Mouse (Mus musculus) heart, postnatal 0 days (tissue): ENCODE measurements at regions not wholly inside any gene's neighbourhood (a gene's known extent, or its start where the extent isn't known, plus 50 kb on each side); places are given as distances from the start of the nearest gene placed in this dataset.

Experiments
- ATAC-seq: fragments of 200-750 bp; cut with Nextera tagmentation; 2 replicates; pipeline ENCODE4 v1.8.0; 2017; ENCODE audit warnings: low read depth, moderate number of reproducible peaks, moderate library complexity; ENCODE audit not compliant: insufficient read depth
- DNase-seq: peaks from one replicate; pipeline ENCODE4 v3.0.0-alpha.2; 2016; ENCODE audit warnings: low spot score
- H3K27ac ChIP-seq: fragments of 300-500 bp; sonication (generic); 2 replicates; pipeline ENCODE4 v1.5.1; 2014; ENCODE audit warnings: low read depth, mild to moderate bottlenecking
- H3K27me3 ChIP-seq: fragments of 300-500 bp; sonication (generic); 2 replicates; pipeline ENCODE4 v1.6.1; 2014; ENCODE audit warnings: low read length, mixed read lengths; ENCODE audit not compliant: control insufficient read depth, insufficient read depth
- H3K36me3 ChIP-seq: fragments of 300-500 bp; sonication (generic); replicated peaks from 2 replicates; pipeline ENCODE4 v1.6.1; 2014; ENCODE audit warnings: low read length, mixed read lengths; ENCODE audit not compliant: control insufficient read depth, insufficient read depth
- H3K4me1 ChIP-seq: fragments of 300-500 bp; sonication (generic); 2 replicates; pipeline ENCODE4 v1.6.1; 2014; ENCODE audit warnings: antibody characterized with exemption; ENCODE audit not compliant: control insufficient read depth, insufficient read depth
- H3K4me2 ChIP-seq: fragments of 300-500 bp; sonication (generic); 2 replicates; pipeline ENCODE4 v1.6.1; 2014; ENCODE audit warnings: low read depth, mild to moderate bottlenecking, low read length, moderate library complexity
- H3K4me3 ChIP-seq: fragments of 300-500 bp; sonication (generic); 2 replicates; pipeline ENCODE4 v1.5.1; 2014; ENCODE audit warnings: low read depth, low read length
- H3K9ac ChIP-seq: fragments of 300-500 bp; sonication (generic); replicated peaks from 2 replicates; pipeline ENCODE4 v1.6.1; 2014; ENCODE audit warnings: low read depth, low read length, mixed read lengths
- H3K9me3 ChIP-seq: fragments of 300-500 bp; sonication (generic); replicated peaks from 2 replicates; pipeline ENCODE4 v1.6.1; 2016; ENCODE audit warnings: low read length; ENCODE audit not compliant: control insufficient read depth
- CTCF ChIP-seq: IDR thresholded peaks from 2 replicates; pipeline ENCODE4 v1.5.1; 2016; ENCODE audit warnings: antibody characterized with exemption, control low read depth, low read depth
- EP300 ChIP-seq: IDR thresholded peaks from 2 replicates; pipeline ENCODE4 v1.6.1; 2016; ENCODE audit warnings: antibody characterized with exemption, low read depth
- WGBS: fragments of 180-500 bp; shearing (Covaris S2); extraction: QIAGEN DNeasy Blood & Tissue Kit; methylation state at CpG from one replicate; pipeline ENCODE4 v1.1.7; 2014; 5-methylcytosine and 5-hydroxymethylcytosine counted together

GRCm38 (mm10) chr1:176468560-176468959 is 193.4 kb upstream of the Pld5 start:
- no peaks in the 10 kb centered on the region for H3K9me3 ChIP-seq
- WGBS: 15% methylated on average over 1 of the region's 1 CpGs
- H3K4me3 ChIP-seq: no peak overlapping the region
- 0 out of 2 replicates have a peak, but pooled peaks have one; percentile 27 for ATAC-seq
- H3K27ac ChIP-seq: no peak overlapping the region
- peak; percentile 13 for DNase-seq
- TF ChIP-seq CTCF (no peak), EP300 (no peak)
- no peak overlapping the region for H3K9ac ChIP-seq
- no peaks in the 10 kb centered on the region for H3K27me3 ChIP-seq
- H3K36me3 ChIP-seq: no peaks in the 10 kb centered on the region
- peaks cover 7% of the 10 kb centered on the region; the same call in 1 of the 2 replicates for H3K4me1 ChIP-seq
- no peak overlapping the region for H3K4me2 ChIP-seq

GRCm38 (mm10) chr1:176462125-176462524 is 187.0 kb upstream of the Pld5 start:
- Histone ChIP-seq H3K4me3 (no peak overlapping the region), H3K27me3 (no peaks in the 10 kb centered on the region), H3K4me1 (no peaks in the 10 kb centered on the region), H3K4me2 (no peak overlapping the region), H3K9ac (no peak overlapping the region), H3K36me3 (no peaks in the 10 kb centered on the region), H3K27ac (no peak overlapping the region), H3K9me3 (no peaks in the 10 kb centered on the region)
- DNase-seq (no peak), ATAC-seq (no peak)
- 54% methylated on average over 5 of the region's 5 CpGs for WGBS
- no peak for TF ChIP-seq CTCF
- TF ChIP-seq EP300: no peak

- WGBS: 72% methylated on average over 4 of the region's 4 CpGs
- H3K4me1 ChIP-seq: no peaks in the 10 kb centered on the region
- no peaks in the 10 kb centered on the region for H3K36me3 ChIP-seq
- H3K4me2 ChIP-seq: no peak overlapping the region
- H3K9ac ChIP-seq: no peak overlapping the region
- DNase-seq (no peak), ATAC-seq (no peak)
- H3K9me3 ChIP-seq: no peaks in the 10 kb centered on the region
- no peak overlapping the region for H3K27ac ChIP-seq
- no peak for TF ChIP-seq EP300
- no peak for TF ChIP-seq CTCF
- H3K4me3 ChIP-seq: no peak overlapping the region
- H3K27me3 ChIP-seq: no peaks in the 10 kb centered on the region
These were observed 171.6 kb upstream of the Pld5 start for GRCm38 (mm10) chr1:176446735-176447134.

GRCm38 (mm10) chr1:176443712-176444111 is 168.6 kb upstream of the Pld5 start:
- no peak overlapping the region for H3K27ac ChIP-seq
- DNase-seq: no peak
- WGBS: 83% methylated on average over 1 of the region's 1 CpGs
- H3K27me3 ChIP-seq: no peaks in the 10 kb centered on the region
- TF ChIP-seq EP300 (no peak), CTCF (no peak)
- H3K4me3 ChIP-seq: no peak overlapping the region
- no peak overlapping the region for H3K9ac ChIP-seq
- no peak overlapping the region for H3K4me2 ChIP-seq
- no peaks in the 10 kb centered on the region for H3K36me3 ChIP-seq
- no peaks in the 10 kb centered on the region for H3K9me3 ChIP-seq
- ATAC-seq: no peak
- H3K4me1 ChIP-seq: no peaks in the 10 kb centered on the region

GRCm38 (mm10) chr1:176440254-176440653 is 165.1 kb upstream of the Pld5 start:
- Histone ChIP-seq H3K4me3 (no peak overlapping the region), H3K4me1 (no peaks in the 10 kb centered on the region), H3K4me2 (no peak overlapping the region), H3K9me3 (no peaks in the 10 kb centered on the region), H3K9ac (no peak overlapping the region), H3K27me3 (no peaks in the 10 kb centered on the region), H3K27ac (no peak overlapping the region), H3K36me3 (no peaks in the 10 kb centered on the region)
- WGBS: 53% methylated on average over 3 of the region's 3 CpGs
- no peak for ATAC-seq
- no peak for TF ChIP-seq EP300
- TF ChIP-seq CTCF: no peak
- no peak for DNase-seq

- WGBS: 25% methylated on average over 4 of the region's 4 CpGs
- Histone ChIP-seq H3K9me3 (no peaks in the 10 kb centered on the region), H3K4me3 (no peak overlapping the region), H3K4me2 (no peak overlapping the region), H3K27ac (no peak overlapping the region), H3K27me3 (no peaks in the 10 kb centered on the region), H3K4me1 (no peaks in the 10 kb centered on the region), H3K9ac (no peak overlapping the region), H3K36me3 (no peaks in the 10 kb centered on the region)
- no peak for ATAC-seq
- no peak for DNase-seq
- TF ChIP-seq CTCF (no peak), EP300 (no peak)
These were observed 152.7 kb upstream of the Pld5 start for GRCm38 (mm10) chr1:176427835-176428234.
